Mouse (Mus musculus) urinary bladder, postnatal 4 days (tissue): ENCODE measurements around the gene Vav3.

Source experiments
- DNase-seq, 2 experiments: peaks; one replicate each; pipeline ENCODE4 v3.0.0; 2021 to 2022; ENCODE audit warnings: low spot score in 2 of 2

Gene Vav3

GRCm38 (mm10) chr3:109578983-109579382 lies 238.5 kb downstream of the Vav3 start:
- DNase-seq: no peak

- no peak for DNase-seq
Observed at GRCm38 (mm10) chr3:109585946-109586345, 245.5 kb downstream of the Vav3 start.

DNA sequence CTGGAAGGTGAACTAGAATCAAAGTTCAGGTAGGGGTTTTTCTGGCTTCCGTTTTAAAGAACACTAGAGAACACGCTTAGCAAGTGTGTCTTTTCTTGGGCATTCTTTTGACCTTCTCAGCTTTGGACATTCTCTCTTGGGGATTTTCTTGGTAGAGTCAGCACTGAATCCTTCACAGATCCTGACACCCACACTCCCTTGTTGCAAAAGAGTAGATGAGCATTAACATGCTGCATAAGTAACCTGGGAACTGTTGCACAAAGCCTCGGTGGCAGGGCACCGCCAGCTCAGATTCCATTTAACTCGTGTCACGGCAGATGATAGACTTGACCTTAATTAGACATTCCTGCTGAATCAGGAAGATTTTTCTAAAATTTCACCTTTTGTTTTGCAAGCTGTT lies 252.5 kb downstream of the Vav3 start:
- no peak for DNase-seq

- DNase-seq: no peak
Observed at GRCm38 (mm10) chr3:109596084-109596483, 255.6 kb downstream of the Vav3 start.

DNA sequence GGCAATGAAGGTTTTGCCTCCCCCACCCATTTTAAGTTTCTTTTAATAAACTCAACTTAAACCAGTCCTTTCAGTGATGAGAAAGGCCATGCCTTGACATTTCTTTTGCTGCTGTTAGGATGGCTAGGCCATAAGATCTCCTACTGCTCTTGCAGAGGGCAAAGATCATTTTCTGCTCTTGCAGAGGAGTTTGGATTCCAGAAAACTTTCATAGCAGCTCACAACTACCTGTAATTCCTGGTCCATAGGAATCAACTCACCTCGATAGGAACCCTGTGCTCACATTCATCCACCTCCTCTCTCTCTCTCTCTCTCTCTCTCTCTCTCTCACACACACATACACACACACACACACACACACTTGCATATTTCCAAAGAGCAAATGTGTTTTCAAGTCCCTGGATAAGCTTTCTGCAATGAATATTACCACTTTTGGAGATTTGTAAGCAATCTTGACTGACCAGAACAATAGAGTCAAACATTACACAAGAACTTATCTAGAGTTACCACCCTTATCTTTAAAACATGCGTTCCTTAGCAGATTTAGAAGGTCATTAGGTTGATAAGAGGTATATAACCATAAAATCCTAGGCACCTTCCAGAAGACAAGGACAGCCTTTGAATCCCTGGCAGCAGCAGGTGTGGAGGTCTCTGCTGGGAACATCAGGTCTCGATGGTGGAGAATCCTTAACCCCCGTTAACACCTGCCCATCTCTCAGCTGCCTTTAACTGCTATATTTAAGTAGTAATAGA lies 260.4 kb downstream of the Vav3 start:
- no peak for DNase-seq

- no peak for DNase-seq
Observed at GRCm38 (mm10) chr3:109602753-109603152, 262.3 kb downstream of the Vav3 start.

- no peak for DNase-seq
Observed at GRCm38 (mm10) chr3:109606121-109606520, 265.7 kb downstream of the Vav3 start.

GRCm38 (mm10) chr3:109621721-109622120 lies 281.3 kb downstream of the Vav3 start:
- DNase-seq: no peak

DNA sequence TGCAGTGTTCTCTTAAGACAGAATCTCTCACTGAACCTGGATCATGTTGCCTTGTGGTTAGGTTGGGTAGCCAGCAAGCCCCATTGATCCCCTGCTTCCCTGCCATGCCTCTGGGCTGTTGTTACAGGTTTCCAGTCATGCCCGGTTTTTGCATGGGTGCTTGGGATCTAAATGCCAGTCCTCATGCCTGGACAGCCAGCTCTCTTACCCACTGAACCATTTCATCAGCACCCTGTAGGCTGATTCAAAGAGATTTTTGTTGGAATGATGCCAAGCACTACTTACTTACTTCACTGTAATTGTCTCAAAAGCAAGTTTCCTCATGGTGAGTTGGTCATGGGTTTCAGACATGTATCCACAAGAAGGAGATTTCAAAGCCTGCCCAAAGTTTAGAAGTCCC lies 281.9 kb downstream of the Vav3 start:
- no peak for DNase-seq

DNA sequence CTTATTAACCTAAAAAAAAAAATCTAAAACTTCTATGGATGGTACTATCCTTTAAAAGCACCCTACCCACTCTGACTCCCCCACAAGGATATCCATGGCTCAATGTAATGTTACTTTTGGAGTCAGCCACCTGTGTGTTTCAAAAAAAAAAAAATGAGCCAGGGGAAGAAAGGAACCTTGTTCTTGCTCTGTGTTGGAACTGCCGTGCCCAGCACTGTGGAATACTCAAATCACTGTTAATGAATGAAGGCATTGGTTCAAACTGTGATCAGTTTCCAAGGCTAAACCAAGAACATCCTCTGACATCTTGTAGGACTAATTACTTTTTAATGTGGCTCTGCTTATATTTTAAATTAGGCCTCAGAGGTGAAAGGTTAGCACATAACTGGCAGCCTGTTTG lies 282.4 kb downstream of the Vav3 start:
- DNase-seq: no peak

GRCm38 (mm10) chr3:109623770-109624169 lies 283.3 kb downstream of the Vav3 start:
- no peak for DNase-seq

GRCm38 (mm10) chr3:109636045-109636444 lies 295.6 kb downstream of the Vav3 start:
- no peak for DNase-seq

DNA sequence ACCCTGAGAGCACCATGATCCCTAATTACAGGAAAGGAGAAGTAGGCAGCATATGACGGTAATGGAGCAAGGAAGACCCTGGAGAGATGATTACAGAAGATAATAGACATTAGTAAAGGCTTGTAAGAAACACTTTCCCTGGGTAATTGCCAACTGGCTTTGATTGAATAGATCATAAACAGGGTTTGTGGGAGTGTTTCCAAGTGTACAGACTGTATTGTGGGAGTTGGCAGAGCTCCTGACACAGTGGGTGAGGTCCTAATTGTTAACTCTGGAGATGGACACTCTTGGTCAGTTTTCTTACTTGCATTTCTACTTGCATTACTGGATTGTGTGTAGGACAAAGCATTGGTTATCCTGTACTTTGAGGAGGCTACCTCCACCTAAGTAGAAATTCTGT lies 298.9 kb downstream of the Vav3 start:
- no peak for DNase-seq

DNA sequence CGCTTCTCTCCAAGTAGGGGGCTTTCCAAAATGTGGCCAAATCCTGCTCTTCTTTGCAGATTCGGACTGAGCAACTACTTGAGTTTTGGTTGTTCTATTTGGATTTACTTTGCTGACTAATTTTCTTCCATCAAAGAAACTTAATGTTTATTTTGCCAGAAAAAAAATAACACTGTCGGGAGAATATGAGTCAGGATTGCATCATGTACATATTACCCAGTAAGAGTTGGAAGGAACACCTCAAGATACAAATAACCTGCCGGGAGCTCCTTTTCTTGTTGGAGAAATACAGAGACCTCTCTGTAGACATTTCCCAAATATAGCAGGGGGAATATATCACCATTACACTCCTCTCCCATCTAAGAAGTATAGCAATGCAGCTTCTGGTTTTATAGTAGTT lies 300.3 kb downstream of the Vav3 start:
- DNase-seq: no peak

GRCm38 (mm10) chr3:109648242-109648641 lies 307.8 kb downstream of the Vav3 start:
- no peak for DNase-seq

DNA sequence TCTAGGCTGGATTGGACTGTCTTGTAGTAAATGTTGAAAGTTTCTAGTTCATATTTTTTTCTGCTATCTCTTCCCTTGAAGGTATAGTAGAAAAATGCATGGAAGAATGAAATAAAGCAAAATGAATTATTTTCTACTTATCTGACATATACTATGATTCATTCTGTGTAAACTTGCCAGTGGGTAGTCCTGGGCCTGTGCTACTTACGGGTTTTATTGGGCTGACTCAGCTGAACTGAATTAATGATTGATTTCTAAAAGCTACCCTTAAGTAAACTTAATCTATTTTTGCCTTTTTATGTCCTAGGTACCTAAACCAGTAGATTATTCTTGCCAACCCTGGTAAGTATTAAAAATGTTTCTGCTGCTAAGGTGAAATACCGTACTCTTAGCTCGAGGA lies 311.0 kb downstream of the Vav3 start:
- no peak for DNase-seq

GRCm38 (mm10) chr3:109652860-109653631 lies 312.6 kb downstream of the Vav3 start:
- no peak for DNase-seq

DNA sequence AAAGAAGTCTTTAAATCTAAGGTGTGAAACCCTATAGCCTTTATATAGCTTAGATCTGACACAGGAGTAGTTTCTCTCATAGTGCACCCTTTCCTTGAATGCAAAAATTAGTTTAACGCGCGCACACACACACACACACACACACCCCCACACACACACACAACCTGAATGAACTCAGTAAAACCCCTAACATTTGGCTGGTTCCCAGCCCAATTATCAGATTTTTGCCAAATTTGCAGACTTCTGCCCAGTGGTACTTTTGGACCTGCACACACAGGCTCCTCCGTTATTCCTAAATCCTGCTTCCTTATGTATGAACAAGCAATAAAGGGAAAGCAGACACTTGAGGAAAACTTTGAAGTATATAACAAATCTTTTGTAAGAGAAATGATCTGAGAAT lies 313.9 kb downstream of the Vav3 start:
- no peak for DNase-seq

DNA sequence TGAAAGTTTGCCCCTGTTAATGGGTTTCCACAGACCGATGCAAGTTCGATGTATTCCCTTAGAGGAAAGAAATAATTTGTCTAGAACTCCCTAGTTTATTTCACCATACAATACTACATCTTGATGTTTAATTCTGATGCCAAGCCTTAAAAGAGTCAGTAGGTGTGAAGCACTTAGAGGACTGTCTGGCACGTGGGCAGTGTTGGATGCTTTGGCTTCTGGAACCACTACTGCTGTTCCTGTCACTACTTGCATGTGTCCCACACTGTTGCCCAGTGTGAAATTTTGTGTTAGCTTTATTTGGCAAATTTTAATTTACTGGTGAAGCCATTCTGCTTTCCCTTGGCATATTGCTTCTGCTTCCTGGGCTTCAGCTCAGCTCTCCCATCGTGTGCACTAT lies 331.3 kb downstream of the Vav3 start:
- DNase-seq: no peak

DNA sequence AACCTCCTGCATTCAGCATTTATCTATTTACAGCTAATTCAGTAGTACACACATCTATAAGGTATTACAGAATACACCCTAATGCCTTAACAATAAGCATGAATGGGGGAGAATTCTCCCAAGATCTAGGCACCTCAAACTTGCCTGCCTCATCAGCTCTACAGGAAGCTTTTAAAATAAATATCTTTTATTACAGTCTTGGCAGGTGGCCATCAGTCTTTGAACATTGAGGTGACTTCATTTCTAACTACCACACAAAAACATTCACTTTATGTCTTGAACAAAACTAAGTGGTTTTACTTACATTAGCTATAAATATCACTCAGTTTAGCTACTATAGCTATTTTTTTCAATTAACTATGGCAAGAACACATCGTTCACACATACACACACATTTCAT lies 332.5 kb downstream of the Vav3 start:
- DNase-seq: no peak

DNA sequence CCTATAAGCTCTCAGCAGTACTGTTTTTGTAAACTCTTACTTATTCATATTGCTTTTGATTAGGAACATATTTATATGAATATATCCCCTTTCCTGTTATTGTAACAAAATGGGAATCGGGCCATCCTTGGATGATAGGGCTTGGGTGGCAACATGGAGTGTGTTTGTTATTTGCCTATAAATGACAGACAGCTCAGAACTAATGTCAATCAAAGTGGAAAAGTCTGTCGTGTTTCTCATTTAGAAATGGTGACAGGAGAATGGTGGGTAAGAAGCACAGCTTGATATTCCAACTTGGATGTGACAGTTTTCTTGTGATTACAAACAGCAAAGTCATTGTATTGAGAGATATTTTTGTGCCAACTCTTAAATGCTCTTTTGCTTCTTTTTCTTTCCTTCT lies 339.8 kb downstream of the Vav3 start:
- DNase-seq: no peak

GRCm38 (mm10) chr3:109681863-109682262 lies 341.4 kb downstream of the Vav3 start:
- DNase-seq: no peak

GRCm38 (mm10) chr3:109683608-109684295 lies 343.3 kb downstream of the Vav3 start:
- no peak for DNase-seq
